Mouse (Mus musculus): Measurements from ENCODE around the gene Boll. TPM values are rescaled to one million over a fixed set of nuclear protein-coding genes. Genes with fewer than 3 reads are reported as not detected.

The Boll gene
- polyA plus RNA-seq, 1 experiment from 2014 or later: 0.55 TPM

Other genes with a start within 250 kb of the Boll start
- gene Mob4, start 232.2 kb downstream of the Boll start, polyA plus RNA-seq (2015; fragmentation: Nextera tagmentation; extraction: Ambion mirVana): 189 and 208 TPM in 2 replicates
- gene Rftn2, start 136.7 kb downstream of the Boll start, polyA plus RNA-seq (2015; fragmentation: Nextera tagmentation; extraction: Ambion mirVana): 7.6 and 8.5 TPM in 2 replicates
- gene Mars2, start 126.3 kb downstream of the Boll start, polyA plus RNA-seq (2015; fragmentation: Nextera tagmentation; extraction: Ambion mirVana): 3.2 and 3.6 TPM in 2 replicates
- gene Plcl1, start 42.5 kb upstream of the Boll start, polyA plus RNA-seq (2015; fragmentation: Nextera tagmentation; extraction: Ambion mirVana): 3.5 and 3.7 TPM in 2 replicates

Measured in midbrain, embryonic 13.5 days (tissue).